Mouse (Mus musculus): ENCODE results near the gene Sphk1. TPM values are rescaled to one million over a fixed set of nuclear protein-coding genes. Genes with fewer than 3 reads are reported as not detected.
"Not testable (repeated sequence)": the region's sequence is repeated elsewhere in the genome, so short reads cannot be mapped to it uniquely, and the experiment has no call there.

The Sphk1 gene
- 1 to 10 TPM; 1.9 to 2.5 TPM for total RNA-seq (2021)
- long read RNA-seq, experiment 1, partial matches to known transcripts = 0 of 1 reads
- long read RNA-seq, experiment 1, other reads (novel, unspliced or antisense) = 0 of 1 reads
- long read RNA-seq, experiment 2, partial matches to known transcripts = 0 of 7 reads
- long read RNA-seq, experiment 2, other reads (novel, unspliced or antisense) = 3 of 7 reads

DNA sequence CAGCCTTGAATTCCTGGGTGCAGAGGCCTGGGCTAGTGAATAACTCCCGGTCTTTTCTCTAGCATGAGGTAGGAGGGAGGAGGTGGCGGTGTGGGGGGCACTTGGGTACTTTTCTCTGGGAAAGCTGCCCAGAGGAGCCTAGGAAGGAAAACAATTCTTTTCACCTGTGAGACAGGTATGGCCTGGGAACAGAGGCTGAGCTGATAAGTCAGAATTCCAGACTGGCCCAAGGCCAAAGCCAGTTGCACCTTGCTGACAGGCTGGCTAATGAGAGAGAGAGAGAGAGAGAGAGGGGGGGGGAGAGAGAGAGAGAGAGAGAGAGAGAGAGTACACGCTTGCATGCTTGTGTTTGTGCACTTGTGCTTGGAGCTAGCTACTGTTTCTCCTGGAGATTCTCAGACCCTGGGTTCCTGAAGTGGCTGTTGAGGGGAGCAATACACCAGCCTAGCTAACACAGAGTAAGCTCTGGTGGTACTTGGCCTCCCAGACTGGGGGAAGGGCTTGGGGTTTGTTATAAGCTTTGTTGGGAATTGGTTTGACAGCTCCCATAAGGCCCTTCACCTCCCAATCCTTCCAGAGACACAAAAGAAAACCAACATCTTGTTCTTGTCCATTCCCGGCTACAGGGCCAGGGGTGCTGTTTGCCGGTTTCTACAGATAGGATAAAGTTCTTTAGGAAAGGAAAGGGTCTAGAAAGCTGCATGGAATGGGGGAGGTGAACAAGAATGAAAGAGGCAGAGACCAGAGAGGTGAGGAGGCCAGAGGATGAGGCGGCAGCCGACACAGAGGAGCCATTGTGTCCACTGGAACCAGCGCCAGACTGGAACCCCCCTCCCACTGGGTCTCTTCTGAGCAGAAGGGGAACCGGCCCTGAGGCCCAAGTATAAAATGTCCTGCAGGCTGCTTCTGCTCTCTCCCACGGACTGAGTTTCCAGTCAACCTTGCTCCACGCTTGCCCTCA lies at the start of gene Sphk1:
Sphk1 (plus strand) TSS at position 739 of the 961 bp plus-strand sequence.
- DNase-seq (ENCODE audit: low spot score in 2 of 2) = no peak

DNA sequence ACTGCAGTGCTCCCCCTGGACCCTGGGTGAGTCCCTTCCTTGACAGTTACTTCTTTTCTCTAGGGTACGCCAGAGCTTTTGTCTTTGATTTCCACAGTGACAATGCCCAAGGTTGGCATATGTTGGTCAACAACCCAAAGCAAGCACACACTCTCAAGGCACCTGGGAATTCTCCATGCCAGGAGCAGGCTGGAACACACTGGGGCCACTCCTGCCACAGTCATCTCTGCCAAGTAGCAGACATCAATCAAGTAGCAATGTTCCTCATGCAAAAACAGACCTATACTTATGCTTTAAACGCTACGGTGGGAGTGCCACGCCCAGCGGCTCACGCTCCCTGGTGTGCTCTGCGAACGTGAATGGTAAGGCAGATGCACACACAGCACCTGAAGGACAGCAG lies 49.8 kb upstream of the Sphk1 start:
- DNase-seq (ENCODE audit: low spot score in 2 of 2) = no peak

DNA sequence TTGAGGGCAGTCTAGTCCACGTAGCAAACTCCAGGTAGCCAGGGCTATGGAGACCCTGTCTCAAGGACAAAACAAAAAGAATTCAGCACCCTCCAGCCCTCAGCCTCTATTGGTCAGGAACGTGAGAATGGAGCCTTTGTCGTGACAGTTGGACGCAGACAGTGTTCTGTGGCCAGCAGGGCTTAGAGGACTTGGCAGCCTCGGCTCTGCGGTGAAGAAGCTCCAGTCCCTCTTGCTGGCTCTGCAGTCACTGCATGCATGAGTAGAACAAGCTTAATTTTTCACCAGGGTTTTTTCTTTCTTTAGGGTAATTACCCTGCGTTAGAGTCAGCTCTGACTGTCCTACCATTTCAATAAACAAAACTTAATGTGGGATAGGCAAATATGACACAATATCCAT lies 48.9 kb upstream of the Sphk1 start:
- no peak for DNase-seq (ENCODE audit: low spot score in 2 of 2)

DNA sequence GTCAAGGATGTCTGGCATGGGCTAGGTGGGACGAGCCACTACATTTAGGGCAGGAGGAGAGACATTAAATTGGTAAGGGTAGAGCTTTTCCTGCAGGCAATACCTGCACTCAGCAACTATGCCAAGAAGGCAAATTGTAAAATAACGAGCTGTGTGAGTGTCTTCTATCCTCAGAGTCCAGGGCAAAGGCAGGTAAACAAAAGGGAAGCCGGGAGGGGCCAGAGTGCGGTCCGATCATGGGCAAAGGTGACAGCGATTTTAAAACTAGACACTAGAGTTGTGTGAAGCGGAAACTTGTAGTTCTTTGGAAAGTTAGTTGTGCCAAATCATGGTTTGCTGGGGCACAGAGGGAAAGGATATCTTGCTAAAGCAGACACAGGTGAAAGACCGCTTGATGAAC lies 46.5 kb upstream of the Sphk1 start:
- no peak for DNase-seq (ENCODE audit: low spot score in 2 of 2)

DNA sequence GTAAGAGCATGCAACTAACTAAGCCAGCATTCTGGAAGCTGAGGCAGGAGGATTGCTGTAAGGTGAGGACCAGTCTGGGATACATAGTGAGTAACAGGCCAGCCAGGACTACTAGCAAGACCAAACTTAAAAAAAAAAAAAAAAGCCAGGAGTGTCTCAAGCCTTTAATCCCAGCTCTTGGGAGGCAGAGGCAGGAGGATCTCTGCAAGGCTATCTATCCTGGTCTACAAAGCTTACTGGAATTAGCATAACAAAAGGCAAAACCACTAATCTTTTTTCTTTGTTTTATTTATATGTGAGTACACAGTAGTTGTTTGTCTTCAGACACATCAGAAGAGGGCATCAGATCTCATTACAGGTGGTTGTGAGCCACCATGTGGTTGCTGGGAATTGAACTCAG lies 42.5 kb upstream of the Sphk1 start:
- no peak for DNase-seq (ENCODE audit: low spot score in 2 of 2)

DNA sequence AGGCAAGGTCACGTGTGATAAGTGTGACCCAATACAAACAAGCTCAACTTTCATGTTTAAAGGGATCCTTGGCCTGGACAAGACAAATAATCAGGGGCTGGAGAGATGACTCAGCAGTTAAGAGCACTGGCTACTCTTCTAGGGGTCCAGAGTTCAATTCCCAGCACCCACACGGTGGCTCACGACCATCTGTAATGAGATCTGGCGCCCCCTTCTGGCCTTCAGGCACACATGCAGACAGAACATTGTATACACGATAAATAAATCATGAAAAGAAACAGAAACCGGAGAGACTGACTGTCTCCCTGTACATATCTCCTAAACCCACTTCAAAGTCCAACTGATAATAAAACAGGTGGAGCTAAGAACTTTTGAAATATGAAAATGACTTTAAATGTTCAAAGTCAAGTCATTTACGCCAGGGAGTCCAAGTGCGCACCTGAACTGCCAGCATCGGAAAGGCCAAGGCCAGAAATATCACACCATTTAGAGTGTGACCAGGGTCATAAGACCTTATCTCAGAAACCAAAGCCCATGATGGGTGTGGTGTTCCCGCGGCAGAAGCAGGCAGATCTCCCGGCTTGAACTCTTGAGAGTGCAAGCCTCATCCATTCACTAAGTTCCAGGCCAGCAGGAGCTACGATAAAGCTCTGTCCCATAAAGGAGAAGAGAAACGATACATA lies 41.9 kb upstream of the Sphk1 start:
- DNase-seq (ENCODE audit: low spot score in 2 of 2) = no peak

DNA sequence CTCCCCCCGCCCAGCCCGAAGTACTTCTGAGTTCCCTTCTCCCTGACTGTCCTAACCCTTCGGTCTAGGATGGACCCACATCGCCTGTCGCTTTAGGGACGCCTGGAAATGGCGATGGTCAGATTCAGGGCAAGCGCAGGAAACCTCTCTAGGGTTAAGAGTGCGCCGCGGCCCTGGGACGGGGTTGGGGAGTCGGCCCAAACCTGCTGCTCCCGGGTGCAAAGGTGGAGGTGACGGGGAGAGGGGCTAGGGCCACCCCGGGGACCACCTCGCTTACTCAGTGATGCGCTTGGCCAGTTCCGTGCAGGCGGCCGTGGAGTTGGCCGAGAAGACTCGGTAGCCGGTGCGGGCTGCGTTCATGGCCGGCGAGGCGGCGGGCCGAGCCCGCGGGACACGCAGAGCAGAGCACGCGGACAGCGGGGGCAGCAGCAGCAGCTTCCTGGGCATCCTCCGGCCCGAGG lies 40.9 kb upstream of the Sphk1 start:
- DNase-seq (ENCODE audit: low spot score in 2 of 2) = peak in 1 of 2 experiments; percentile 32

DNA sequence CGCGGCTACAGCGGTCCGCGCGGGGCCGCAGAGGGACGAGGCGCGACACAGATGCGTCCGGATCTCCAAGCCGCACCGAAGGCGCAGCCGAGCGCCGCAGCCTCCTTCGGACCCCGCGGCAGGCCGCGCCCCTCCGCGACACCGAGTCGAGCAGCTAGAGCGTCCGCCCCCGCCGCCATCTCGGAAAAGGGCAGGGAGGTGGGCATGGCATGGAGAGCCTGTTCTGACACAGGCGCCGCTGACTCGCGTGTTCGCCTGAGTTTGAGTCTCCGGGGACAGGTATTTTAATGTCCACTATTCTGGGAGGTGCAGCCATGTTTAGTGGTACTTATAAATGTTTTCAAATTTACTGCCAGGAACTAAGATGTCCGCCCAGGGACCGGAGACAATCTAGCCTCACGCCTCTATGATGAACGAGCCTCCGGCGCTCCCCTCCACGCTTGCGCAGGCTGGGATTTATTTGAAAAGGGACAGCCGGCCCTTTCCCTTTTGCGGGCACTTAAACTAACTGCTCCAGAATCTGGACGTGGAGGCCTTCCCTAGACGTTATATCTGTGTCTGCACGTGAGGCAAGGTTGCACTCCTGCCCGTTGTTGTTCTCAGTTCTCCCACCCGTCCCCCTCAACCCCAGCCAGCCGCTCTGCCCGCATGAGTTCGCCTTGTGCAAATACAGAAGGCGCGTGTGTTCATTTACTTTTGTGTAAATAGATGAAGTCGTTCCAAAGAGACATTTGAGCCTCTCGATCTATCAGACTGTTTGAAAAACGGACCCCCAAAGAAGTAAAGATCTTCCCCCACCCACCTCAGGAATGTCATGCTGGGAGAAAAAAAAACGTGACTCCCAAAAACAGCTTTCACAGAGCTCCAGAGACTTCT lies 40.3 kb upstream of the Sphk1 start:
- peak; percentile 88 to 90 for DNase-seq (ENCODE audit: low spot score in 2 of 2)

DNA sequence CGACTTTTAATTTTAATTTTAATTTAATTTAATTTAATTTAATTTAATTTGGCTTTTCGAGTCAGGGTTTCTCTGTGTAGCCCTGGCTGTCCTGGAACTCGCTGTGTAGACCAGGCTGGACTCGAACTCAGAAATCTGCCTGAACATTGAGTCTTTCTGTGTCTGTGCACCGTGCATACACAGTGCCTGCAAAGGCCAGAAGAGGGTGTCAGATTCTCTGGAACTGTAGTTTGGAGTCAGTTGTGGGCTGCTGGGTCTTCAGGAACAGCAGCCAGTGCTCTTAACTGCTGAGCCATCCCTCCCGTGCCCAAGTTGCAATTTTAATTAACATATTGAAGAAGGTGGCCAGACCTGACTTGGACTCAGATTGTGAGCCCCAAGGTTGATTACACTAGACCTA lies 39.4 kb upstream of the Sphk1 start:
- no peak for DNase-seq (ENCODE audit: low spot score in 2 of 2)

DNA sequence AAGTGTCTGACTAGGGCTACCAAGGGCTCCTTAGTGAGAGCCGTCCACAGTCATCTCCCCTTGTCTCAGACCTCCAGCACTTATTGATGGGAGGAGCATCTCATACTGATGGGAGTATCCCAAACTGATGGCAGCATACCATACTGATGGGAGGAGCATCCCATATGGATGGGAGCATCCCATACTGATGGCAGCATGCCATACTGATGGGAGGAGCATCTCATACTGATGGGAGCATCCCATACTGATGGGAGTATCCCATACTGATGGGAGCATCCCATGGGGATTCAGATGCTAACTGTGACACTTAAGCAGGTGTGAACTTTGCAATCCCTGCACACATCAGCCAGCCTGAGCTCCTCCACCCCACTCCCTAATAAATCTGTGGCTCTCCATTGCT lies 38.2 kb upstream of the Sphk1 start:
- not testable (repeated sequence) for DNase-seq (ENCODE audit: low spot score in 2 of 2)

DNA sequence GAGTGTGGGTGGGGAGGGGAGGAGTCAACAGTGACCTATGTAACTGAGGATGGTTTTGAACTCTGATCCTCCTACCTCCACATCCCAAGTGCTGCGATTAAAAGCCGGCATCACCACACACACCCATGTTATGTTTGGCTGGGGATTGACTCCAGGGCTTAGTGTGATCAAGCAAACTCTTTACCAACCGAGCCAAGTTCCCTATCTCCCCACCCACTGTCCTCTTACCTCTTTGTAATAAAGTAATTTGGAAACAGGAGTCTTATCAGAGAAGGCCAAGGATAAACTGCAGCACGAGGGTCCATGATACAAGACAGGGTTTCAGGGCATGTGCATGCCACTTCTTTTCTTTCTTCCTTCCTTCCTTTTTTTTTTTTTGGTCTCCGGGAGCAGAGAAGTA lies 37.5 kb upstream of the Sphk1 start:
- no peak for DNase-seq (ENCODE audit: low spot score in 2 of 2)

DNA sequence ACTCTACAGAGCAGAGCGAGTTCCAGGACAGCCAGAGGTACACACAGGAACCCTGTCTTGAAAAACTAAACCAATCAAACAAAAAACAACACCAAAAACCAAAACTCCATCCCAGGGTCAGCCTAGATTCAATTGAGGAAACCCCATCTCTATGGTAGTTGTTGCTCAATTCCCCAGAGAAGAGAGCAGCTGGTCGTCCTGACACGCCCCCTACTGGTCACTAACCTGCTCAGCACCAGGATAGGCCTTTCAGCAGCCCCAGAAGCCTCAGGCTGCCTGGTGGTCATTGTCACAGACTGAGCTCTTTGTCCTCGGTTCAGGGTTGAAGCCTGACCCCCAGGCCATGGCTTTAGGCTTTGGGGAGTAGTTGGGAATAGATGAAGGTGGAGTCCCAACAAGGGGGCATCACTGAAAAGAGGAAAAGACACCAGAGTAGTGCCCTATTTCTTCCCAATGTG lies 36.9 kb upstream of the Sphk1 start, which contains the start of gene Prpsap1:
Prpsap1 (minus strand) TSS at position 408 of the 458 bp plus-strand sequence.
- DNase-seq (ENCODE audit: low spot score in 2 of 2) = peak in 1 of 2 experiments; percentile 48

DNA sequence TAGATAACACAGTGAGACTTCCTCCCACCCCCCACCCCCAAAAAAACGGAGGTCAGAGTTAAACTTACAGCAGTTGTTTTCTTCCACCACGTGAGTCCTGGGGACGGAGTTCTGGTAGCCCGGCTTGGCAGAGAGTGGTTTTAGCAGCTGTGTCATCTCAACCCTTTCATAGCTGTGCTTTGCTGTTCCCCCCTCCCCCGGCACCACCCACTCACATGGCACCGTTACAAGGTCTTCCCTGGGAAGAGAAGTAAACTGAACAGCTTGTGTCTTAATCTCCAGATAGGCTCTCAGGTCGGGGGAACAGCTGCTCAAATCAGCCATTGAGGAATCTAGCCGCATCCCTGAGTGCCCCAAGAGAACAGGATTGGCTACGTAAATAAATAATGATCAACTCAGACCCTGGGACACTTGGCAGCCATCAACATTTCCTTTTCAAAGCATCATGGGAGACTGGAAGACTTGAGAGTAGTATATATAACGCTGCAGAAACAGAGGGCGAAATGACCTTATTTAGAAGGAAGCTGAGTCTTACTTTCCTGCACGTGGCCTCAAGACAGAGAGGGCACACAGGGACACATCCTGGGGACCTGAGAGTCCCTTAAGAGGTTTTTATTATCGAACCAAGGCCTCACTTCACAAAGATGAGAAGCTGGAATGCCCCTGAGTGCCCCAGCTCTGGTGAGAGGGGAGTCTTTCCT lies 36.1 kb upstream of the Sphk1 start:
- DNase-seq (ENCODE audit: low spot score in 2 of 2) = no peak

DNA sequence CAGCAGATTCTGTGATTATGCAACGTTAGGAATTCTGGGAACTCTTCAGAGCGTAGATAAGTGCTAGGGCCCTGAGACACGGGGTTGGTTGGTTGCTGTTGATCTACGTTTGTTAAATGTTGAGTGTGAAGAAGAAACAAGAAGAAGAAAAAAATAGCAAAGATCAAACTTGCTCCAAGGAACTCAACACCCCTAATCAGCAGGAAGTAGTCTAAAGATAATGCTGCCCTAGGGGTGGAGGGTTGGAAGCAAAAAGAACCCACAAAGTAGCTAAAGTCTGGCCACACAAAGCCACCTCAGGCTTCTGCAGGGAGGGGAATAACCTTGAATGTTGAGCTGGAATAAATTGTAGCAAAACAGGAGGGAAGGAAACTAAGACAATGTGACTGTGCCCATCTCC lies 33.4 kb upstream of the Sphk1 start:
- no peak for DNase-seq (ENCODE audit: low spot score in 2 of 2)

DNA sequence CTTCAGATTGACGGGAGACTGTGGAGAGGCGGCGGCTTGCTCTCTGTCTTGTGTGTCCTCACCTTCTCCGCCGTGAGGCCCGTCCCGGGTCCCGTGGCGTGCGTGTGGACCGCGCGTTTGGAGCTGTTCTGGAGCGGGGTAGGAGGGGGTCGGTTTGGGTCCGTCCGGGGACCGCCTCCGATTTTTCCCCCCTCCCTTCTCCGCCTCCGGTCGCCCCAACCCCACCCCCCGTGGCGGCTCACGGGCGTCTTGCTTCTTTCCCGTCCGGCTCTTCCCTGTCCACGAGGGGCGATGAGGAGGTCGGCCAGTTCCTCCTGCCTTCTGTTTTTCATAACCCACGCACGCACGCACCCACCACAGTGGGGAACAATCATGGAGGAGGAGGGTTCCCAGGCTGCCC lies 32.1 kb upstream of the Sphk1 start:
- no peak for DNase-seq (ENCODE audit: low spot score in 2 of 2)

DNA sequence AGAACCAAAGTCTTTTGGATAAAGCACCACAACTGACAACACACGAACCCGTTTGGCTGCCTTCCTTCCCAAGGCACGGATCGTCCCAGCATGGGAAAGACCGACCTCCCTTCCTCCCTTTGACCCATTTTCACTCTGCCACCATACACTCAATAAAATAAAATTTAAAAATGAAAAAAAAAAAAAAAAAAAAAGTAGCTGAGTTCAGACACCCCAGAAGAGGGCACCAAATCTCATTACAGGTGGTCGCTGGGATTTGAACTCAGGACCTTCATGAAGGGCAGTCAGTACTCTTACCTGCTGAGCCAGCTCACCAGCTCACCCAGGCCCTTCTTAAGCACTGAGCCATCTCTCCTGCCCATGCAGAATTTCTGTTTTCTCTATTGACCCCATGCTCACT lies 31.7 kb upstream of the Sphk1 start:
- DNase-seq (ENCODE audit: low spot score in 2 of 2) = no peak

DNA sequence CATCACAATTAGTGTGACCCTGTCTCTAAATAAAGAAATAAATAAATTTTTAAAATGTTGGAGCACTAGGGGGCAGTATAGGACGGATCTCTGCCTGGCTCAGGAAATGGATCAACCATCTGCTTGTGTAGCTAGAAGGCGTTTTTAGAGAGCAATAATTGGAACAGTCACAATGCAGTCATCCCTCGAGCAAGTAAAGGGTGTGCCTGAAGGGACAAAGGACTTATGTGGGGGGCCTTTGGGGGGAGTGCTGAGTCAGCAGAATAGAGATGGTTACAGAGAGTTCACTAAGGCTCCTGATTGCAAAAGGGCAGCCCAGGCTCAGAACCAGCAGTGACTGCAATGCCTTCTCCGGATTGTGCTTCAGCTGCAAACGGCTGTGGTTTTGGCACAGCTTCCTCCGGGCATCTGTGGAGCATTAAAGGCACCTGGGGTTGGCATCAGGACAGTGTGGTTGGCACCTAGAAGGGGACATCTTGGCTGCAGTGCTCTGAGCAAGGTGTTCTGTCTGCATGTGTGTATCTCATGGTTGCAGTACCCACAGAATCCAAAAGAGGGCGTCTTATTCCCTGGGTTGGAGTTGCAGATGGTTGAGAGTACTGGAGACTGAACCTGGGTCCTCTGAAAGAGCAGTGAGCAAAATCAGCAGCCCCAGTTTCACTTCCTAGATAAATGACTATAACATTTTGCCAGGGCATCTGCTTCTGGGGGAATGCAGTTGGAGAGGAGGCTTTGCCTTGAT lies 29.5 kb upstream of the Sphk1 start:
- DNase-seq (ENCODE audit: low spot score in 2 of 2) = no peak

DNA sequence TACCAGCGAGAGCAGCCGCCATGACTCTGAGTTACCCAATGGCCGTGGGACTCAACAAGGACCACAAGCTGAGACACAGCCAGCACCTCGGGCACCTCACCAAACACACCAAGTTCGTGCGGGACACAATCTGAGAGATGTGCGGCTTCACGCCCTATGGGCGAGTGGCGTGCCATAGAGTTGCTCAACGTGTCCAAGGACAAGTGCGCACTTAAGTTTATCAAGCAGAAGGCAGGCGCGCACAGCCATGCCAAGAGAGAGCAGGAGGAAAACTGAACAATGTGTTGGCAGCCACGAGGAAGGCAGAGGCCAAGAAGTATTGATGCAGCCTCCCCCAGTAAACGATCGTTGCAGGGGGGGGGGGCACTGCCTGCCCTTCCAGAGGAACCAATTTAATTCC lies 26.2 kb upstream of the Sphk1 start:
- DNase-seq (ENCODE audit: low spot score in 2 of 2) = no peak

DNA sequence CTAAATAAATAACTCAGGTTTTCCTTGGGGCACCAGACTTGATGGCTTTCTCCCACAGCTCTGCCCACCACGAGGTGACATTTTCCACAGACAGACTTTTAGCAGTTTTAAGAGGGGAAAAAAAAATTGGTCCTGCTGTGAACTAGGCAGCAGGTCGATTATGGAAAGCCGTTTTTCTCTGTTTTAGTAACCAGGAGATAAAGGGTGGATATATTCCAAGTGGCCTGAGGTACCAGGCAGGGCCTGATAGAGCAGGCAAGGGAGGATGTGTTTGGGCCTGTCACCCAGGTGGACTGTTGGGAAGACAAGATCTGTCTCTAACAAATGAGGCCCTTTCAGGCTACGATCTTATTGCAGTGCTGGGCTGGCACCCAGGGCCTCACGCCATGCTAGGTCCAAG lies 25.2 kb upstream of the Sphk1 start:
- DNase-seq (ENCODE audit: low spot score in 2 of 2) = no peak
